Mouse (Mus musculus): ENCODE results near the gene Itpr1. TPM values are rescaled to one million over a fixed set of nuclear protein-coding genes. Genes with fewer than 3 reads are reported as not detected.

Gene Itpr1
- polyA plus RNA-seq, 1 experiment from 2014 or later = 14.6 TPM

GRCm38 (mm10) chr6:108367412-108367811, 154.5 kb downstream of the Itpr1 start:
- Histone ChIP-seq H3K36me3 (peaks cover 46% of the 10 kb centered on the region), H3K4me3 (no peak overlapping the region), H3K27me3 (ENCODE audit: insufficient read depth, poor library complexity, severe bottlenecking) (no peaks in the 10 kb centered on the region), H3K27ac (no peak overlapping the region), H3K4me1 (peaks cover 3% of the 10 kb centered on the region; the same call in 1 of the 2 replicates), H3K9me3 (no peaks in the 10 kb centered on the region)
- DNase-seq (ENCODE audit: low spot score) = no peak
- WGBS = 84% methylated on average over 4 of the region's 4 CpGs

GRCm38 (mm10) chr6:108369031-108369430, 156.1 kb downstream of the Itpr1 start:
- peaks cover 37% of the 10 kb centered on the region for H3K36me3 ChIP-seq

DNA sequence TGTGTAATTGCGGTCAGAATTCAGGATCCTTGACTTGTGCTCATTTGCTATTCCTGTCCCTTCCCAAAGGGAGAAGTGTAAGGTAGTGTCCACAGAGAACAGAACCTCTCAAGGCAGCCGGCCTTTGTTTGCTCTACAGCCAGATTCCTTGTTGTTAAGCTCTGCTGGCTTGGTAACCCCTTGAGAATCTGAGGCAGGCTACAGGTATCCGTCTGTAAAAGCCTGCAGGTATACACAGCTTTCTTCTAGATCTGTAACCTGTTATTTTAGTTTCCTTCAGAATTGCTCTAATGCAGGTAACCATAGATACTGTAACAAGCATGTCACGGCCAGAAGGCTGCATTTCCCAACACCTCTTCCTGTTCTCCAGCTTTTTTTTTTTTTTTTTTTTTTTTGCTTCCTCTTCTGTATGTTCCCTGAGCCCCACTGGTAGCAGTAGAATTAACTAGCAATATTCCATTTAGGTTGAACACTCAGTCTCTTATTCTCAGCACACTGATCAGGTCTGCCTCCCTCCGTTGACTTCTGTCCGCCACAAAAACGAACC, 158.5 kb downstream of the Itpr1 start:
- H3K27ac ChIP-seq = no peak overlapping the region
- H3K4me1 ChIP-seq = peaks cover 3% of the 10 kb centered on the region; the same call in 1 of the 2 replicates
- DNase-seq (ENCODE audit: low spot score) = no peak
- no peaks in the 10 kb centered on the region for H3K9me3 ChIP-seq
- WGBS = 91% methylated on average over 7 of the region's 7 CpGs
- H3K4me3 ChIP-seq = no peak overlapping the region
- no peaks in the 10 kb centered on the region for H3K27me3 ChIP-seq (ENCODE audit: insufficient read depth, poor library complexity, severe bottlenecking)
- peaks cover 30% of the 10 kb centered on the region for H3K36me3 ChIP-seq

More at GRCm38 (mm10) chr6:108369031-108369430, 156.1 kb downstream of the Itpr1 start:
- Histone ChIP-seq H3K27ac (no peak overlapping the region), H3K4me3 (no peak overlapping the region), H3K27me3 (ENCODE audit: insufficient read depth, poor library complexity, severe bottlenecking) (no peaks in the 10 kb centered on the region), H3K9me3 (no peaks in the 10 kb centered on the region), H3K4me1 (peaks cover 3% of the 10 kb centered on the region; the same call in 1 of the 2 replicates)
- DNase-seq (ENCODE audit: low spot score) = no peak
- WGBS = 90% methylated on average over 11 of the region's 11 CpGs

DNA sequence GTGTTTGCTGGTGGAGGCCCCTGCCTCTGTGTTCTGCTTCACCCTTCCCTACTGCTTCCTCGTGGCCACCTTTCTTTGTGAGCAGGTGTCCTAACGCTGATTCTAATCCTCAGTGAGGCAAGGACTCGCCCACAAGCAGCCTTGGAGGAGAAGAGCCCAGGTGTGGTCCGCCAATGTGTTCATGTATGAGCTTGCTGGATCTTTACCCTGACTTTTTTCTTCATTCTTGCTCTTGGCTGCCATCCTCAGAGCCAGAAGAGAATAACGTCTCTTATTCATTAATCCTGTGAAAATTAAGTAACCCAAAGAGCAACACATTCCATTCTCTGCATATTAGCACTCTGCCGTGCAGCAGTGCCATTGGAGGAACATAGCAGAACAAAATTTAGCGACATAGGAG, 161.1 kb downstream of the Itpr1 start:
- H3K36me3 ChIP-seq = peaks cover 39% of the 10 kb centered on the region
- no peaks in the 10 kb centered on the region for H3K9me3 ChIP-seq
- H3K27me3 ChIP-seq (ENCODE audit: insufficient read depth, poor library complexity, severe bottlenecking) = no peaks in the 10 kb centered on the region
- no peak overlapping the region for H3K4me3 ChIP-seq
- H3K27ac ChIP-seq = no peak overlapping the region
- H3K4me1 ChIP-seq = no peaks in the 10 kb centered on the region
- DNase-seq (ENCODE audit: low spot score) = no peak
- WGBS = 79% methylated on average over 7 of the region's 7 CpGs

DNA sequence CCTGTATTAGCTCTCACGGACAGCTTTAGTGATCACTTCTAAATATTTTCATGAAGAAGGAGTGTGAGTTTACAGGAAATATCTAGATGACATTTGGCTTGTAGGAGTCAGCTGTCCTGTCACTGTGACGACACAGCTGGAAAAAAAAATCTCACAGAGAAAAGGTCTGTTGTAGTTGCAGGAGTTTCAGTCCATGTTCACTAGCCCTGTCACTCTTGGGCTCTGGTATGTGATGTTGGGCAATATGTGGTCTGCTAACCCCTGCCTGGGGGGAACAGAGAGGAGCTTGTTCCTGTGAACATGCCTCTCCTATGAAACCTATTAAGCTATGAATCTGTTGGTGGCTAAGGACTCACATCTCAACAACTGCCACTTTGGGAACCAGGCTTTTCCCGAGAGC, 166.1 kb downstream of the Itpr1 start:
- DNase-seq (ENCODE audit: low spot score) = no peak
- WGBS = 83% methylated on average over 3 of the region's 3 CpGs
- Histone ChIP-seq H3K27ac (no peak overlapping the region), H3K9me3 (no peaks in the 10 kb centered on the region), H3K4me1 (no peaks in the 10 kb centered on the region), H3K27me3 (ENCODE audit: insufficient read depth, poor library complexity, severe bottlenecking) (no peaks in the 10 kb centered on the region), H3K4me3 (no peak overlapping the region), H3K36me3 (peaks cover 60% of the 10 kb centered on the region)

- DNase-seq (ENCODE audit: low spot score) = no peak
- no peak overlapping the region for H3K27ac ChIP-seq
- H3K4me3 ChIP-seq = no peak overlapping the region
- peaks cover 70% of the 10 kb centered on the region for H3K36me3 ChIP-seq
- no peaks in the 10 kb centered on the region for H3K9me3 ChIP-seq
- no peaks in the 10 kb centered on the region for H3K4me1 ChIP-seq
- 78% methylated on average over 2 of the region's 2 CpGs for WGBS
- no peaks in the 10 kb centered on the region for H3K27me3 ChIP-seq (ENCODE audit: insufficient read depth, poor library complexity, severe bottlenecking)
Measured at GRCm38 (mm10) chr6:108380209-108380608, 167.3 kb downstream of the Itpr1 start.

- peaks cover 86% of the 10 kb centered on the region for H3K36me3 ChIP-seq
- 89% methylated on average over 6 of the region's 6 CpGs for WGBS
- H3K27me3 ChIP-seq (ENCODE audit: insufficient read depth, poor library complexity, severe bottlenecking) = no peaks in the 10 kb centered on the region
- no peaks in the 10 kb centered on the region for H3K9me3 ChIP-seq
- no peak overlapping the region for H3K27ac ChIP-seq
- no peak for DNase-seq (ENCODE audit: low spot score)
- H3K4me1 ChIP-seq = no peaks in the 10 kb centered on the region
- no peak overlapping the region for H3K4me3 ChIP-seq
Measured at GRCm38 (mm10) chr6:108390624-108391324, 177.9 kb downstream of the Itpr1 start.

DNA sequence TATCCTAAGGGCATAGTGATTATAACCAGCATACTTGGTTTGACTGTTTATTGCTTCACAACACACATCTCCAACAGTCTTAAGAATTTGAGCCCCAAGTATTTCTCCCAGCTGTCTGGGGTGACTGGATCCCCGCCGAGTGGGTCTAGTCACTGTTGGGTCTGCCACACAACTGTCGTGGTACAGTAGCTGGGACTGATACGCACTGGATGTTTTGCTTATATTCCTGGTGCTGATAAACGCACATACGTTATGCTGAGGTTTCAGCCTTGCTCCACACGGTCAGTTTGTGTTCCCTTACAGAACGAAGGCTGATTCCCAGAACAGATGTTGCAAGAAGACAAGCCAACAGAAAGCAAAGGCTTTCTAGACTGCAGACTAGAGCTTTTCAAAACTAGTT, 180.2 kb downstream of the Itpr1 start:
- DNase-seq (ENCODE audit: low spot score) = no peak

DNA sequence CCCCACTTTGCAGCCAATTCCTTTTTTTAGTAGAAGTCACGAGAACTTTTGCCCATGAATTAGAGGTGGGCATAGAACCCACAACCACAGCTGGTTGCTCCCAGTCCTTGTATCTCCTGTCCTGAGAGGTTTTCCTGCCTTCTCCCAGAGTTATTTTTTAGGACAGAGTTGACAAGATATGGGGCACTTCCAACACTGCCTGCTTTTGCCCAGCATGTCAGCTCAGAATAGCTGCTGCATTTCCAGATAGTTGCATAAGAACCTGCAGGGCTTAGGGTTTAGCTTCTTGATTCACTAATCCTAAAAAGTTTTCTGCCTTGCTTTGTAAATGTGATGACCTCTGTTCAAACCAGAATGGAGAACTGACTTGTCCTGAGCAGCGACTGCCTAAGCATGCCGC, 185.1 kb downstream of the Itpr1 start:
- no peak for DNase-seq (ENCODE audit: low spot score)
- Histone ChIP-seq H3K27ac (no peak overlapping the region), H3K9me3 (no peaks in the 10 kb centered on the region), H3K36me3 (peaks cover 88% of the 10 kb centered on the region), H3K27me3 (ENCODE audit: insufficient read depth, poor library complexity, severe bottlenecking) (no peaks in the 10 kb centered on the region), H3K4me3 (no peak overlapping the region), H3K4me1 (no peaks in the 10 kb centered on the region)
- 95% methylated on average over 3 of the region's 3 CpGs for WGBS

More for the DNA sequence above, 180.2 kb downstream of the Itpr1 start:
- peaks cover 87% of the 10 kb centered on the region for H3K36me3 ChIP-seq
- 90% methylated on average over 8 of the region's 8 CpGs for WGBS
- H3K27me3 ChIP-seq (ENCODE audit: insufficient read depth, poor library complexity, severe bottlenecking) = no peaks in the 10 kb centered on the region
- H3K4me1 ChIP-seq = no peaks in the 10 kb centered on the region
- no peak overlapping the region for H3K27ac ChIP-seq
- no peaks in the 10 kb centered on the region for H3K9me3 ChIP-seq
- no peak overlapping the region for H3K4me3 ChIP-seq

GRCm38 (mm10) chr6:108401412-108401955, 188.6 kb downstream of the Itpr1 start:
- H3K27me3 ChIP-seq (ENCODE audit: insufficient read depth, poor library complexity, severe bottlenecking) = no peaks in the 10 kb centered on the region
- H3K36me3 ChIP-seq = peaks cover 87% of the 10 kb centered on the region
- no peak overlapping the region for H3K4me3 ChIP-seq
- no peaks in the 10 kb centered on the region for H3K9me3 ChIP-seq
- no peak overlapping the region for H3K27ac ChIP-seq
- WGBS = 90% methylated on average over 10 of the region's 10 CpGs
- no peaks in the 10 kb centered on the region for H3K4me1 ChIP-seq
- no peak for DNase-seq (ENCODE audit: low spot score)

DNA sequence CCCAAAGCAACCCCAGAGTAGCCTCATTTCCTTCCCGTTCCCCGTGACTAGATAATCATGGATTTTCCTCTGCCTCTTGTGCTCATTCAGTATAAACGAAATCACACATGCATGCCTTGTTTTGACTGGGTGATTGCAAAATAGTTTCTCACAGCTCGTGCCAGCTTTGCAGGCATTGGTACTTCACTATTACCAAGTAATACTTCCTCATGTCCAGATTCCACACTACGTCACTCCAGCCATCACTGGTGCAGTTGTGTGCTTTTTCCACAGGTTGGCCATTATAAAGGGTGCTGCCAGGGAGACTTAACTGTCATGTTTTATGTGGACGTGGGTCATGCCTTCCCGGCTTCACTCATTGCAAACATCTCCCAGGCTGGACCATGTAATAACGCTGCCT, 191.8 kb downstream of the Itpr1 start:
- DNase-seq (ENCODE audit: low spot score) = no peak
- Histone ChIP-seq H3K36me3 (peaks cover 76% of the 10 kb centered on the region), H3K27me3 (ENCODE audit: insufficient read depth, poor library complexity, severe bottlenecking) (no peaks in the 10 kb centered on the region), H3K27ac (no peak overlapping the region), H3K4me1 (no peaks in the 10 kb centered on the region), H3K9me3 (no peaks in the 10 kb centered on the region), H3K4me3 (no peak overlapping the region)
- WGBS = 87% methylated on average over 8 of the region's 8 CpGs

GRCm38 (mm10) chr6:108408053-108408452, 195.2 kb downstream of the Itpr1 start:
- Histone ChIP-seq H3K36me3 (peaks cover 74% of the 10 kb centered on the region), H3K9me3 (no peaks in the 10 kb centered on the region), H3K27ac (no peak overlapping the region), H3K27me3 (ENCODE audit: insufficient read depth, poor library complexity, severe bottlenecking) (no peaks in the 10 kb centered on the region), H3K4me1 (no peaks in the 10 kb centered on the region), H3K4me3 (no peak overlapping the region)
- DNase-seq (ENCODE audit: low spot score) = no peak
- 95% methylated on average over 3 of the region's 3 CpGs for WGBS

DNA sequence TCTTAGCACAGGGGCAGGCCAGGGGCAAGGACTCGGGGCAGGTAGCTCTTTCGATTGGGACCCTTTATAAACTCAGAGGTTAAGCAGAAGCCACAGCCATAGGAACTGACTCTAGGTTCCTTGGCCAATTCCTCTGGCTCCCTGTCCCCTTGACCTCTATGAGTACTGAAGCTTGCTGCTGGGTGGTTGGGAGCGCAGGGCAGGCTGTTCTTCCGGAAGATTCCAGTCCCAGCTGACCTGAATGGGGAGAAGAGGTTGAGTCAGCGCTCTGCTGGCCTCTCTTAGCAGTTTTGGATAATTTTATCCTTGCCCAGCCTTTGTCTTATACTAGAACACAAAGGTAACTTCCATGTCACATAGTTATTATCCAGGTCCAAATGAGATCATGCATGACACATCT, 195.8 kb downstream of the Itpr1 start:
- H3K27ac ChIP-seq = no peak overlapping the region
- H3K4me1 ChIP-seq = no peaks in the 10 kb centered on the region
- no peak overlapping the region for H3K4me3 ChIP-seq
- peaks cover 73% of the 10 kb centered on the region for H3K36me3 ChIP-seq
- H3K9me3 ChIP-seq = no peaks in the 10 kb centered on the region
- H3K27me3 ChIP-seq (ENCODE audit: insufficient read depth, poor library complexity, severe bottlenecking) = no peaks in the 10 kb centered on the region
- WGBS = 96% methylated on average over 5 of the region's 5 CpGs
- DNase-seq (ENCODE audit: low spot score) = no peak
